ENCODE assay signal across 24 mouse cellular contexts in genomic region chr9:122695724-122696123, GRCm38 (mm10). TPM values are rescaled to one million over a fixed set of nuclear protein-coding genes. Genes with fewer than 3 reads are reported as not detected.
DNase-seq lines count a peak whose midpoint lies in the region; ATAC-seq and TF ChIP-seq lines count a peak whose summit lies in the region.
"Had no signal": no experiment of that assay in that cellular context is flagged by ENCODE, and none has a peak within 500 bp of the region (broad histone marks: within the 10 kb centered on the region; RNA-seq: fewer than 3 reads in every experiment).

No protein-coding gene starts in this region.

- H3K4me2 ChIP-seq in hindbrain, embryonic 16.5 days (ENCODE audit: low read length): no peak overlapping the region
- no peak overlapping the region for H3K4me2 ChIP-seq in hindbrain, embryonic 13.5 days
- H3K4me2 ChIP-seq in midbrain, embryonic 16.5 days (ENCODE audit: low read length): no peak overlapping the region
- no peak overlapping the region for H3K4me2 ChIP-seq in embryonic facial prominence, embryonic 14.5 days (ENCODE audit: low read depth, low read length)
- no peak overlapping the region for H3K4me2 ChIP-seq in midbrain, postnatal 0 days (ENCODE audit: low read depth, low read length, poor library complexity, severe bottlenecking)
- H3K4me2 ChIP-seq: embryonic facial prominence, embryonic 12.5 days; heart, embryonic 15.5 days; intestine, embryonic 15.5 days; kidney, embryonic 15.5 days had no signal

- intact Hi-C loops in heart, postnatal 25 days (cut with DNase I): no loop called here

- H3K4me1 ChIP-seq in hindbrain, embryonic 16.5 days (ENCODE audit: control insufficient read depth, insufficient read depth, low read depth, low read length): no peaks in the 10 kb centered on the region; the same call in 1 of the 2 replicates
- H3K4me1 ChIP-seq in hindbrain, embryonic 13.5 days (replicated peaks): peaks cover 9% of the 10 kb centered on the region
- H3K4me1 ChIP-seq in midbrain, embryonic 16.5 days (ENCODE audit: control insufficient read depth, insufficient read depth, low read length): peaks cover 10% of the 10 kb centered on the region; the same call in 1 of the 2 replicates
- peaks cover 15% of the 10 kb centered on the region for H3K4me1 ChIP-seq in midbrain, embryonic 10.5 days
- 0 out of 2 replicates have a peak, but pooled peaks cover 5% of the 10 kb centered on the region for H3K4me1 ChIP-seq in embryonic facial prominence, embryonic 14.5 days (ENCODE audit: control insufficient read depth, insufficient read depth, low read length)
- H3K4me1 ChIP-seq in midbrain, postnatal 0 days (ENCODE audit: insufficient read depth, low read length): peaks cover 9% of the 10 kb centered on the region; the same call in 1 of the 2 replicates
- H3K4me1 ChIP-seq: heart, embryonic 15.5 days; intestine, embryonic 15.5 days; kidney, embryonic 15.5 days had no signal

- DNase-seq in midbrain, embryonic 10.5 days (ENCODE audit: low spot score): no peak
- peak; percentile 16 for DNase-seq in embryonic facial prominence, embryonic 14.5 days (ENCODE audit: low spot score)
- no peak for DNase-seq in midbrain, postnatal 0 days (ENCODE audit: low spot score)
- DNase-seq in heart, postnatal 25 days (ENCODE audit: low spot score): no peak
- DNase-seq: cerebellum, postnatal 10 days; heart, adult 2 months; liver; liver, postnatal 0 days; lung, postnatal 14 days; retina, postnatal 1 day; thymus, postnatal 14 days had no signal

- peak; percentile 34; the same call in 1 of the 2 replicates for ATAC-seq in hindbrain, embryonic 16.5 days
- no peak for ATAC-seq in hindbrain, embryonic 13.5 days (ENCODE audit: low FRiP score)
- peak; percentile 40; the same call in 1 of the 2 replicates for ATAC-seq in midbrain, embryonic 16.5 days
- no peak for ATAC-seq in embryonic facial prominence, embryonic 14.5 days (ENCODE audit: low read depth)
- ATAC-seq in midbrain, postnatal 0 days (ENCODE audit: low FRiP score): peak; percentile 25; the same call in 1 of the 2 replicates
- ATAC-seq: intestine, embryonic 15.5 days; liver, postnatal 0 days had no signal

- no peaks in the 10 kb centered on the region for H3K36me3 ChIP-seq in hindbrain, embryonic 16.5 days (ENCODE audit: control insufficient read depth, insufficient read depth, low read length)
- H3K36me3 ChIP-seq in hindbrain, embryonic 13.5 days: no peaks in the 10 kb centered on the region
- H3K36me3 ChIP-seq in midbrain, embryonic 16.5 days (ENCODE audit: control insufficient read depth, insufficient read depth, low read length): no peaks in the 10 kb centered on the region
- H3K36me3 ChIP-seq in midbrain, embryonic 10.5 days: no peaks in the 10 kb centered on the region
- no peaks in the 10 kb centered on the region for H3K36me3 ChIP-seq in embryonic facial prominence, embryonic 14.5 days (ENCODE audit: control insufficient read depth, insufficient read depth, low read length)
- no peaks in the 10 kb centered on the region for H3K36me3 ChIP-seq in midbrain, postnatal 0 days (ENCODE audit: insufficient read depth, low read length)
- H3K36me3 ChIP-seq: embryonic facial prominence, embryonic 12.5 days; heart, embryonic 15.5 days; hindbrain, embryonic 10.5 days; intestine, embryonic 15.5 days; kidney, embryonic 15.5 days had no signal

- H3K9ac ChIP-seq in hindbrain, embryonic 16.5 days (ENCODE audit: low read depth, low read length): no peak overlapping the region
- H3K9ac ChIP-seq in hindbrain, embryonic 13.5 days: no peak overlapping the region
- H3K9ac ChIP-seq in midbrain, embryonic 16.5 days (ENCODE audit: low read depth, low read length): no peak overlapping the region
- no peak overlapping the region for H3K9ac ChIP-seq in embryonic facial prominence, embryonic 14.5 days (ENCODE audit: low read depth, low read length)
- H3K9ac ChIP-seq in midbrain, postnatal 0 days (replicated peaks; ENCODE audit: low read length, poor library complexity, severe bottlenecking): no peak overlapping the region
- H3K9ac ChIP-seq: embryonic facial prominence, embryonic 12.5 days; heart, embryonic 15.5 days; intestine, embryonic 15.5 days; kidney, embryonic 15.5 days; liver, postnatal 0 days had no signal

- TF ChIP-seq CTCF in midbrain, postnatal 0 days (IDR thresholded peaks at IDR 0.05): no peak

- H3K4me3 ChIP-seq in hindbrain, embryonic 16.5 days (ENCODE audit: low read length): no peak overlapping the region
- H3K4me3 ChIP-seq in hindbrain, embryonic 13.5 days: no peak overlapping the region
- H3K4me3 ChIP-seq in midbrain, embryonic 16.5 days (ENCODE audit: low read depth, low read length): no peak overlapping the region
- H3K4me3 ChIP-seq in midbrain, embryonic 10.5 days: no peak overlapping the region
- H3K4me3 ChIP-seq in embryonic facial prominence, embryonic 14.5 days (ENCODE audit: low read depth, low read length): no peak overlapping the region
- no peak overlapping the region for H3K4me3 ChIP-seq in midbrain, postnatal 0 days (ENCODE audit: low read depth, low read length)
- H3K4me3 ChIP-seq: embryonic facial prominence, embryonic 12.5 days; heart, adult 2 months; heart, embryonic 15.5 days; hindbrain, embryonic 10.5 days; intestine, embryonic 15.5 days; kidney, embryonic 15.5 days had no signal

- H3K27me3 ChIP-seq in hindbrain, embryonic 16.5 days (replicated peaks; ENCODE audit: control insufficient read depth, insufficient read depth, low read length): no peaks in the 10 kb centered on the region
- H3K27me3 ChIP-seq in hindbrain, embryonic 13.5 days: 0 out of 2 replicates have a peak, but pooled peaks cover 4% of the 10 kb centered on the region
- peaks cover 3% of the 10 kb centered on the region; the same call in 1 of the 2 replicates for H3K27me3 ChIP-seq in midbrain, embryonic 16.5 days (ENCODE audit: control insufficient read depth, insufficient read depth, low read depth, low read length)
- no peaks in the 10 kb centered on the region for H3K27me3 ChIP-seq in midbrain, embryonic 10.5 days (ENCODE audit: low read depth, poor library complexity, severe bottlenecking)
- H3K27me3 ChIP-seq in embryonic facial prominence, embryonic 14.5 days (replicated peaks; ENCODE audit: control insufficient read depth, insufficient read depth, low read length): no peaks in the 10 kb centered on the region
- H3K27me3 ChIP-seq in midbrain, postnatal 0 days (ENCODE audit: insufficient read depth, low read length): no peaks in the 10 kb centered on the region
- H3K27me3 ChIP-seq: embryonic facial prominence, embryonic 12.5 days; intestine, embryonic 15.5 days; kidney, embryonic 15.5 days had no signal

- WGBS in hindbrain, embryonic 16.5 days: 8% methylated on average over 1 of the region's 1 CpGs
- 7% methylated on average over 1 of the region's 1 CpGs for WGBS in hindbrain, embryonic 13.5 days
- 3% methylated on average over 1 of the region's 1 CpGs for WGBS in midbrain, embryonic 16.5 days
- WGBS in midbrain, embryonic 10.5 days: 5% methylated on average over 1 of the region's 1 CpGs
- 6% methylated on average over 1 of the region's 1 CpGs for WGBS in embryonic facial prominence, embryonic 14.5 days
- WGBS in midbrain, postnatal 0 days: 4% methylated on average over 1 of the region's 1 CpGs

- H3K27ac ChIP-seq in hindbrain, embryonic 16.5 days (ENCODE audit: low read depth, low read length): no peak overlapping the region
- H3K27ac ChIP-seq in hindbrain, embryonic 13.5 days: no peak overlapping the region
- H3K27ac ChIP-seq in midbrain, embryonic 16.5 days (ENCODE audit: low read length): no peak overlapping the region
- no peak overlapping the region for H3K27ac ChIP-seq in midbrain, embryonic 10.5 days (replicated peaks)
- H3K27ac ChIP-seq in embryonic facial prominence, embryonic 14.5 days (replicated peaks; ENCODE audit: low read depth, low read length): no peak overlapping the region
- H3K27ac ChIP-seq in midbrain, postnatal 0 days (ENCODE audit: low read depth, low read length): 0 out of 2 replicates have a peak overlapping the region, but pooled peaks have one; percentile 12
- H3K27ac ChIP-seq: embryonic facial prominence, embryonic 12.5 days; heart, adult 2 months; heart, embryonic 15.5 days; hindbrain, embryonic 10.5 days; intestine, embryonic 15.5 days; kidney, embryonic 15.5 days; stomach, postnatal 0 days had no signal

- no peaks in the 10 kb centered on the region for H3K9me3 ChIP-seq in hindbrain, embryonic 16.5 days (ENCODE audit: control insufficient read depth, low read length)
- H3K9me3 ChIP-seq in hindbrain, embryonic 13.5 days: no peaks in the 10 kb centered on the region
- H3K9me3 ChIP-seq in midbrain, embryonic 16.5 days (replicated peaks; ENCODE audit: control insufficient read depth, low read length, poor library complexity, severe bottlenecking): no peaks in the 10 kb centered on the region
- no peaks in the 10 kb centered on the region for H3K9me3 ChIP-seq in midbrain, embryonic 10.5 days (replicated peaks)
- H3K9me3 ChIP-seq in embryonic facial prominence, embryonic 14.5 days (ENCODE audit: control insufficient read depth, low read length): no peaks in the 10 kb centered on the region
- no peaks in the 10 kb centered on the region for H3K9me3 ChIP-seq in midbrain, postnatal 0 days (ENCODE audit: low read length)
- H3K9me3 ChIP-seq: embryonic facial prominence, embryonic 12.5 days; heart, embryonic 15.5 days; hindbrain, embryonic 10.5 days; intestine, embryonic 15.5 days; kidney, embryonic 15.5 days had no signal

RNA-seq across cellular contexts. Expression of gene Topaz1, which starts 51.4 kb away (rescaled TPM):
- not detected in 2 replicates for polyA plus RNA-seq in hindbrain, embryonic 16.5 days (2015; fragmentation: Nextera tagmentation; extraction: Ambion mirVana)
- not detected in 2 replicates for polyA plus RNA-seq in hindbrain, embryonic 13.5 days (2015; fragmentation: Nextera tagmentation; extraction: Ambion mirVana)
- not detected in 2 replicates for polyA plus RNA-seq in midbrain, embryonic 16.5 days (2015; fragmentation: Nextera tagmentation; extraction: Ambion mirVana)
- not detected in 2 replicates for polyA plus RNA-seq in midbrain, embryonic 10.5 days (2016; fragmentation: Nextera tagmentation; extraction: Ambion mirVana)
- polyA plus RNA-seq in embryonic facial prominence, embryonic 14.5 days (2014; fragmentation: Nextera tagmentation; extraction: Ambion mirVana): not detected in 2 replicates
- total RNA-seq in midbrain, postnatal 0 days (2014; rRNA removed): not detected in 2 replicates
- not detected in 2 replicates for polyA plus RNA-seq in midbrain, postnatal 0 days (2015; fragmentation: Nextera tagmentation; extraction: Ambion mirVana)
- not detected for total RNA-seq in heart, postnatal 25 days (2021)
- total RNA-seq: gastrocnemius, adult 8-10 months; heart, adult 2 months; left cerebral cortex, postnatal 14 days; megakaryocyte-erythroid progenitor cell, adult 5-6 weeks; neutrophil, adult 5-6 weeks had no signal
- polyA plus RNA-seq: embryonic facial prominence, embryonic 12.5 days; heart, adult 2 months; hindbrain, embryonic 10.5 days; intestine, embryonic 15.5 days; kidney, embryonic 15.5 days; liver, postnatal 0 days; stomach, postnatal 0 days had no signal

Comparison
In these comparisons a context has a peak if more than half of its experiments do, and no peak if none do; other contexts are left out.
1. ATAC-seq: peak in hindbrain, embryonic 16.5 days (single experiment), midbrain, embryonic 16.5 days (single experiment) and midbrain, postnatal 0 days (single experiment); none in hindbrain, embryonic 13.5 days (single experiment) and embryonic facial prominence, embryonic 14.5 days (single experiment).